Mouse (Mus musculus): ENCODE results near the gene Iqce. TPM values are rescaled to one million over a fixed set of nuclear protein-coding genes. Genes with fewer than 3 reads are reported as not detected.

The Iqce gene
- polyA plus RNA-seq, 1 experiment from 2014 or later, result 8.2 TPM

- Histone ChIP-seq H3K9ac (no peak overlapping the region), H3K4me3 (no peak overlapping the region), H3K27ac (no peak overlapping the region; the same call in 1 of the 2 replicates), H3K36me3 (peaks cover 33% of the 10 kb centered on the region), H3K4me2 (no peak overlapping the region), H3K4me1 (replicated peaks) (peaks cover 7% of the 10 kb centered on the region), H3K27me3 (no peaks in the 10 kb centered on the region), H3K9me3 (replicated peaks) (no peaks in the 10 kb centered on the region)
- WGBS, result 50% methylated on average over 7 of the region's 7 CpGs
- no peak for ATAC-seq (replicated peaks; ENCODE audit: insufficient number of reproducible peaks, insufficient read depth, low FRiP score, low read depth)
Observed at GRCm38 (mm10) chr5:140619895-140620736, 82.1 kb downstream of the Iqce start.

- Histone ChIP-seq H3K4me3 (no peak overlapping the region), H3K27ac (no peak overlapping the region), H3K27me3 (no peaks in the 10 kb centered on the region), H3K4me2 (no peak overlapping the region), H3K9me3 (replicated peaks) (no peaks in the 10 kb centered on the region), H3K4me1 (replicated peaks) (peaks cover 7% of the 10 kb centered on the region), H3K9ac (no peak overlapping the region), H3K36me3 (peaks cover 25% of the 10 kb centered on the region)
- WGBS, result 20% methylated on average over 6 of the region's 6 CpGs
- ATAC-seq (replicated peaks; ENCODE audit: insufficient number of reproducible peaks, insufficient read depth, low FRiP score, low read depth), result no peak
Observed at GRCm38 (mm10) chr5:140619151-140619771, 82.9 kb downstream of the Iqce start.

- H3K4me1 ChIP-seq (replicated peaks), result peaks cover 7% of the 10 kb centered on the region
- no peaks in the 10 kb centered on the region for H3K9me3 ChIP-seq (replicated peaks)
- H3K27ac ChIP-seq, result peak overlapping the region; percentile 17; the same call in 1 of the 2 replicates
- no peak; the same call in 1 of the 2 replicates for ATAC-seq (replicated peaks; ENCODE audit: insufficient number of reproducible peaks, insufficient read depth, low FRiP score, low read depth)
- WGBS, result 59% methylated on average over 5 of the region's 5 CpGs
- peaks cover 1% of the 10 kb centered on the region; the same call in 1 of the 2 replicates for H3K27me3 ChIP-seq
- H3K9ac ChIP-seq, result no peak overlapping the region
- H3K4me2 ChIP-seq, result no peak overlapping the region
- H3K36me3 ChIP-seq, result peaks cover 12% of the 10 kb centered on the region
- H3K4me3 ChIP-seq, result no peak overlapping the region
Observed at GRCm38 (mm10) chr5:140617714-140618113, 84.5 kb downstream of the Iqce start.

GRCm38 (mm10) chr5:140616691-140617090, 85.5 kb downstream of the Iqce start:
- 0 out of 2 replicates have a peak, but pooled peaks cover 6% of the 10 kb centered on the region for H3K36me3 ChIP-seq
- ATAC-seq (replicated peaks; ENCODE audit: insufficient number of reproducible peaks, insufficient read depth, low FRiP score, low read depth), result no peak
- no peak overlapping the region for H3K9ac ChIP-seq
- no peaks in the 10 kb centered on the region for H3K9me3 ChIP-seq (replicated peaks)
- H3K4me2 ChIP-seq, result no peak overlapping the region
- H3K4me1 ChIP-seq (replicated peaks), result peaks cover 10% of the 10 kb centered on the region
- H3K27me3 ChIP-seq, result peaks cover 9% of the 10 kb centered on the region; the same call in 1 of the 2 replicates
- WGBS, result 62% methylated on average over 9 of the region's 9 CpGs
- peak overlapping the region; percentile 61 for H3K27ac ChIP-seq
- H3K4me3 ChIP-seq, result no peak overlapping the region

GRCm38 (mm10) chr5:140616110-140616503, 86.1 kb downstream of the Iqce start:
- no peak for ATAC-seq (replicated peaks; ENCODE audit: insufficient number of reproducible peaks, insufficient read depth, low FRiP score, low read depth)
- Histone ChIP-seq H3K9me3 (replicated peaks) (no peaks in the 10 kb centered on the region), H3K27me3 (peaks cover 9% of the 10 kb centered on the region; the same call in 1 of the 2 replicates), H3K27ac (peak overlapping the region; percentile 61; the same call in 1 of the 2 replicates), H3K9ac (no peak overlapping the region), H3K4me2 (no peak overlapping the region), H3K36me3 (0 out of 2 replicates have a peak, but pooled peaks cover 6% of the 10 kb centered on the region), H3K4me3 (no peak overlapping the region), H3K4me1 (replicated peaks) (peaks cover 13% of the 10 kb centered on the region)
- WGBS, result 70% methylated on average over 6 of the region's 6 CpGs

- H3K4me2 ChIP-seq, result no peak overlapping the region
- H3K27me3 ChIP-seq, result peaks cover 10% of the 10 kb centered on the region; the same call in 1 of the 2 replicates
- peaks cover 19% of the 10 kb centered on the region for H3K4me1 ChIP-seq (replicated peaks)
- H3K9ac ChIP-seq, result no peak overlapping the region
- WGBS, result 82% methylated on average over 10 of the region's 10 CpGs
- no peak overlapping the region for H3K27ac ChIP-seq
- no peak for ATAC-seq (replicated peaks; ENCODE audit: insufficient number of reproducible peaks, insufficient read depth, low FRiP score, low read depth)
- no peaks in the 10 kb centered on the region for H3K9me3 ChIP-seq (replicated peaks)
- H3K36me3 ChIP-seq, result 0 out of 2 replicates have a peak, but pooled peaks cover 6% of the 10 kb centered on the region
- no peak overlapping the region for H3K4me3 ChIP-seq
Observed at GRCm38 (mm10) chr5:140615321-140616109, 86.7 kb downstream of the Iqce start.

- Histone ChIP-seq H3K9ac (no peak overlapping the region), H3K9me3 (replicated peaks) (no peaks in the 10 kb centered on the region), H3K4me2 (no peak overlapping the region), H3K27ac (no peak overlapping the region), H3K4me3 (no peak overlapping the region), H3K4me1 (replicated peaks) (peaks cover 25% of the 10 kb centered on the region), H3K36me3 (0 out of 2 replicates have a peak, but pooled peaks cover 6% of the 10 kb centered on the region), H3K27me3 (peaks cover 13% of the 10 kb centered on the region; the same call in 1 of the 2 replicates)
- WGBS, result 83% methylated on average over 4 of the region's 4 CpGs
- no peak for ATAC-seq (replicated peaks; ENCODE audit: insufficient number of reproducible peaks, insufficient read depth, low FRiP score, low read depth)
Observed at GRCm38 (mm10) chr5:140614837-140615236, 87.3 kb downstream of the Iqce start.

- ATAC-seq (replicated peaks; ENCODE audit: insufficient number of reproducible peaks, insufficient read depth, low FRiP score, low read depth), result no peak
- Histone ChIP-seq H3K9me3 (replicated peaks) (no peaks in the 10 kb centered on the region), H3K36me3 (0 out of 2 replicates have a peak, but pooled peaks cover 6% of the 10 kb centered on the region), H3K27ac (no peak overlapping the region), H3K4me2 (no peak overlapping the region), H3K27me3 (peaks cover 20% of the 10 kb centered on the region), H3K9ac (no peak overlapping the region), H3K4me3 (no peak overlapping the region), H3K4me1 (replicated peaks) (peaks cover 32% of the 10 kb centered on the region)
- 92% methylated on average over 10 of the region's 10 CpGs for WGBS
Observed at GRCm38 (mm10) chr5:140614141-140614540, 88.0 kb downstream of the Iqce start.

GRCm38 (mm10) chr5:140612191-140612590, 90.0 kb downstream of the Iqce start:
- H3K9ac ChIP-seq, result no peak overlapping the region
- H3K36me3 ChIP-seq, result 0 out of 2 replicates have a peak, but pooled peaks cover 6% of the 10 kb centered on the region
- H3K9me3 ChIP-seq (replicated peaks), result no peaks in the 10 kb centered on the region
- WGBS, result 78% methylated on average over 18 of the region's 18 CpGs
- H3K27me3 ChIP-seq, result peaks cover 34% of the 10 kb centered on the region
- peak overlapping the region; percentile 54; the same call in 1 of the 2 replicates for H3K4me3 ChIP-seq
- 0 out of 2 replicates have a peak overlapping the region, but pooled peaks have one; percentile 86 for H3K27ac ChIP-seq
- peak overlapping the region; percentile 87 for H3K4me2 ChIP-seq
- ATAC-seq (replicated peaks; ENCODE audit: insufficient number of reproducible peaks, insufficient read depth, low FRiP score, low read depth), result no peak
- H3K4me1 ChIP-seq (replicated peaks), result peaks cover 50% of the 10 kb centered on the region
